Mouse (Mus musculus) CD4-positive, CD25-positive, alpha-beta regulatory T cell (primary cell): ENCODE results near the gene Nol3. TPM values are rescaled to one million over a fixed set of nuclear protein-coding genes. Genes with fewer than 3 reads are reported as not detected.

Experiments
- polyA plus RNA-seq: library from polyadenylated mRNA; unstranded; fragments of 100-300 nt; shearing (Covaris generic); gene quantifications from one replicate; pipeline ENCODE4 v1.2.1, GENCODE M21; 2017

Gene Nol3
- not detected for polyA plus RNA-seq

DNA sequence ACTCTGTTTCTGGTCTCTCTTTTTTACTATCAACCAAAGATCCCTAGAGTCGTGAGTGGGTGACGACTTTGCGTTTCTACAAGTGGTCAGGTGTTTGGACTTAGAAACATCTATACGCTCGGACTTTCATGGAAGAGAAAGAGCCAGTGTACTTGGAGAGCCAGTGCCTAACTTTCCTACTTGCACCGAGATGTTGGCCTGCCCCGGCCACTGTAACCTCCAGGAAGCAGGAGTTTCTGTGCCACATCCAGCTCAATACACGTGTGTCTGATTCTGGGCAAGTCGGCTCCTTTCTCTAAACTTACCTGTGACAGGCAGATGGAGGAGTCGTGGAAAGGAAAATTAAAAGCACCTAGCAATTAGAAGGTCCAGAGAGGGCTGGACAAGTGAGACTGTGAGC is at the start of gene Nol3:
Gene Nol3 (plus strand): TSS at position 301 of the 400 bp plus-strand sequence.

GRCm38 (mm10) chr8:105254966-105255350 is 21.0 kb upstream of the Nol3 start, which contains the start of gene B3gnt9:
Gene B3gnt9 (minus strand): TSS chr8:105255153.

GRCm38 (mm10) chr8:105264024-105264982 is 11.6 kb upstream of the Nol3 start, which contains the start of the genes Tradd and Fbxl8:
Gene Tradd (minus strand): TSS chr8:105264609.
Gene Fbxl8 (plus strand): TSS chr8:105264648.

GRCm38 (mm10) chr8:105269461-105269947 is 6.4 kb upstream of the Nol3 start, which contains the start of gene Hsf4:
Gene Hsf4 (plus strand): TSS chr8:105269801.

GRCm38 (mm10) chr8:105289805-105290460 is 14.0 kb downstream of the Nol3 start, which contains the start of gene 4931428F04Rik:
Gene 4931428F04Rik (minus strand): TSS chr8:105289864.

DNA sequence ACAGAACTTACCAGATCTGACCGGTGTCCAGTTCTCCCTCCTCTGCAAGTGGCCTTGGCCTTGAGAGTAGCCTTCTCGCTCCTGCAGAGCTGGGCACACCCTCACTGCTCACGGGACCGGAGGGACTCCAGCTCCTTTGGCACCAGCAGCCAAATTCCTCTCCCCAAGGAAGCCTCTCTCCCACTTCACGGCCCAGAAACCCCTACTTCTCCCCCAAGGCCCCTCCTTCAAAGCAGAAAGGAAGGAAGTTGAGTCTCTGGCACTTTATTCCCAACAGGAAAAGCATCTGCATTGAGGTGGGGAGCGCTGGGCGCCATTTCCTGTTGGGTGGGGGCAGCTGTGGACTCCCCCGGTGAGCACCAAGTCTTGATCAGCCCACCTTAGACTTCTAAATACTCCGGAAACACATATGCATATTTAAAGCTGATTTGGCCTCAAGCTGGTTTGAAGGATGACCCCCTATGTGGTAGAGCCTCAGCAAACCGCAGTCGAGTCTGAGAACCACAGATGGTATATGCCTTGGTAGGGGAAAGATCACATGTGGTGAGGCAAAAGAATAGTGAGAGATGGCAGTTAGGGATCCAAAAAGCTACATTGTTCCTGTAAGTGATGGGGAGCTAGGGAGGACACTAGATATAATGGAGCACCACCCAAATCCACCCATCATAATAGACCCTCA is 20.1 kb downstream of the Nol3 start, which contains the start of gene Exoc3l:
Gene Exoc3l (minus strand): TSS at position 207 of the 679 bp plus-strand sequence.

DNA sequence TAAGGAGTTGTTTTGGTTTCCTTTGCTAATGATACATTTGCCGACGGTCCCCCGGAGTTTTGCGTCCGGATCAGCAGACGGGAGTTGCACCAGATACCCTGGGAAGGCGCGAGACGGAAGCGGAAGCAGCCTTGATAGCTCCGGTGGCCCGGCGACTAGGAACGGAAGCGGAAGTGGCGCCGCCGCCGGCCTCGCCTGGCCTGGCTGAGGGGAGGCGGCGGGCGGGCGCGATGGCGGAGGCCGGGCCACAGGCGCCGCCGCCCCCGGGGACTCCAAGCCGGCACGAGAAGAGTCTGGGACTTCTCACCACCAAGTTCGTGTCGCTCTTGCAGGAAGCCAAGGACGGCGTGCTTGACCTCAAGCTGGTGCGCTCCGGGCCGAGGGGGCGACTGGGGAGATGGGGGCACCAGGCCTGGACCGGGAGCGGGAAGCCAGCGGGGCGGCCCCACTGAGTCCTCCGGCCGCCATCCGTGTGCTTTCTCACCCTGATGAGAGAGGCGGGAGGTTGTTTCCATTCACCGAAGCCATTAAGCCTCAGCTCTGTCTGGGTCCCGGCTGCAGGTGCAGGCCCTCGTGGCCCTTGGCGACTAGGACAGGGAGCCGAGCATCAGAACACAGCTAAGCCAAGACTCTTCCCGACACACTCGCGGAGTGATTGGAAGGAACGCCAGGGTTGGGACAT is 21.7 kb downstream of the Nol3 start, which contains the start of gene E2f4:
Gene E2f4 (plus strand): TSS at position 153 of the 682 bp plus-strand sequence.

DNA sequence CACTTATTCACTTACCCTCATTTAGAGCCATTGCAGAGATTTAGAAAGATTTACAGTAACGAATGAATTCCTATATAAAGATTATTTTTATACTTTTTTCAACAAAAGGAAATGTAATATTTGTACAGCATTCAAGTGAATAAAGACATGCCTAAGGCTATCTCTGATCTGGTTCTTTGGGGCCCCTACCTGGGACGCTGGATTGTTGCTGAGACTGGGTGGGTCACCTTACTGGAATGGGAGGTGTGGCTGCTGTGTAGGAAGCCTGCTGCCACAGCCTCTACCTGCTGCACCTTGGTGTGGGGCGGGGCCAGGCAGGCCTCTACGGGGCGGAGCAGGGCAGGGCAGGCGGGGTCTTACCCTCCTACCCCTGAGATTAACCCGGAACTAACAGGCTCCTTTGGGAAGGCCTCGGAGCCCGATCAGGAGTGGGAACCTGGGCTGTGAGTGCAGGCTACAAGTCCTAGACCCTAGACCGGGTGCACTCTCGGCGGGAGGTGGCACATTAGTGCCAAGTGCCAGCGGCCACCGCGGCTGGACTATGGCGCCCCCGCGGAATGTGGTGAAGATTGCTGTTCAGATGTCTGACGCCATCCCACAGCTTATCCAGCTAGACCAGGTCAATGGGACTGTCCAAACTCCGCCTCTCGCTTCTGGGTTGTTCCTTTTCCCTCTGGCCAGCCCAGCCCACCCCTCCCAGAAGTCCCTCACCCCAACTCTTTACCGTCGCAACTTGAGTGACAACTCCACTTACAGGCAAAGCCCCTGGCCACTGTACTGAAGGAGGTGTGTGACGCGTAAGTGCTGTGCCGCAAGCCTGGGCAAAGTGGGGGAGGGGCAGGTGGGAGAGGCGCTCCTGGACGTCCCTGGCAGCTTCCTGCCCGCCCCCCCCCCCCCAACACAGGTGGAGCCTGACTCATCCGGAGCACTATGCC is 29.5 kb downstream of the Nol3 start, which contains the start of gene Elmo3:
Gene Elmo3 (plus strand): TSS at position 391 of the 935 bp plus-strand sequence.

DNA sequence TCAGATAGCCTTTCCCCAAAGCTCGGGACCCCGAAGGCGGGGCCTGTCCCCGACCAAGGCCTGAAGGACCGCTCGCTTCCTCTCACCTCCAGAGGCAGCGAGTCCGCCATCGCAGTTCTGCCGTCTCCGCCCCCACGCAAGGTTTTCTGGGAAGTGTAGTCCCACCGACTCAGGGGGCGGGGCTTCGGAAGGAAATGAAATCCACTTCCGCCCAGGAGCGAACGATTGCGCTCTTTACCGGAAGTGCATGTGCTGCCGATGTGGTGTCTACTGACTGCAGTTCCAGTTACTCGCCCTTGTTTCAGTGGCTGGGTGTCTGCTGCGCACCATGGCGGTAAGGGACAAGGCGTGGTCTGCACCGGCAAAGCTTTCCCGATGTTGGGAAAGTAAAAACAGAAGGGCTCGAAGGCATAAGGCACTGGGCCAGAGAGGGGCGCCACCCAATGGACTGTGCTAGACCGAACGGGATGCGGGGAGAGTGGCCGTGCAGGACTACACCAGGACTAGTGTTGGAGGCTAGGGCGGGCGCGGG is 50.3 kb downstream of the Nol3 start, which contains the start of the genes Lrrc29 and Tmem208:
Gene Lrrc29 (minus strand): TSS at position 138 of the 532 bp plus-strand sequence.
Gene Tmem208 (plus strand): TSS at position 214 of the 532 bp plus-strand sequence.

Other genes with a start within 250 kb of the Nol3 start
- gene Ces3a, start 227.5 kb upstream of the Nol3 start, polyA plus RNA-seq, result not detected
- gene Ces3b, start 192.4 kb upstream of the Nol3 start, polyA plus RNA-seq, result not detected
- not detected for gene Ces4a, start 144.3 kb upstream of the Nol3 start, polyA plus RNA-seq
- gene Cbfb, start 105.5 kb upstream of the Nol3 start, polyA plus RNA-seq, result 118 TPM
- gene D230025D16Rik, start 51.0 kb upstream of the Nol3 start, polyA plus RNA-seq, result 27.3 TPM
- 0.92 TPM for gene B3gnt9, start 21.0 kb upstream of the Nol3 start, polyA plus RNA-seq
- 80.1 TPM for gene Tradd, start 11.5 kb upstream of the Nol3 start, polyA plus RNA-seq
- gene Fbxl8, start 11.5 kb upstream of the Nol3 start, polyA plus RNA-seq, result 21.7 TPM
- gene Hsf4, start 6.3 kb upstream of the Nol3 start, polyA plus RNA-seq, result 0.80 TPM
- 1.3 TPM for gene 4931428F04Rik, start 13.7 kb downstream of the Nol3 start, polyA plus RNA-seq
- 1.5 TPM for gene Exoc3l, start 20.0 kb downstream of the Nol3 start, polyA plus RNA-seq
- gene E2f4, start 21.5 kb downstream of the Nol3 start, polyA plus RNA-seq, result 168 TPM
- gene Elmo3, start 29.5 kb downstream of the Nol3 start, polyA plus RNA-seq, result 9.4 TPM
- 4.7 TPM for gene Lrrc29, start 50.1 kb downstream of the Nol3 start, polyA plus RNA-seq
- 127 TPM for gene Tmem208, start 50.2 kb downstream of the Nol3 start, polyA plus RNA-seq
- gene Fhod1, start 71.8 kb downstream of the Nol3 start, polyA plus RNA-seq, result 1.7 TPM
- 0.91 TPM for gene Slc9a5, start 72.7 kb downstream of the Nol3 start, polyA plus RNA-seq
- gene Plekhg4, start 97.1 kb downstream of the Nol3 start, polyA plus RNA-seq, result not detected
- 0.10 TPM for gene Kctd19, start 137.4 kb downstream of the Nol3 start, polyA plus RNA-seq
- not detected for gene Lrrc36, start 137.4 kb downstream of the Nol3 start, polyA plus RNA-seq
- 0.35 TPM for gene Tppp3, start 195.4 kb downstream of the Nol3 start, polyA plus RNA-seq
- gene Zdhhc1, start 220.8 kb downstream of the Nol3 start, polyA plus RNA-seq, result 5.9 TPM
- gene Hsd11b2, start 242.6 kb downstream of the Nol3 start, polyA plus RNA-seq, result not detected